Mouse (Mus musculus): ENCODE data around the gene Mthfd1l.

GRCm38 (mm10) chr10:4036476-4036875 lies 63.6 kb downstream of the Mthfd1l start:
- TF ChIP-seq POLR2A (IDR thresholded peaks at IDR 0.05; ENCODE audit: borderline replicate concordance, low read depth, low read length) (no peak), CTCF (IDR thresholded peaks at IDR 0.05; ENCODE audit: low read depth, low read length) (no peak)

Measured in bone marrow macrophage, adult 2 months (primary cell).